Mouse (Mus musculus): ENCODE measurements around the gene Aebp1.

The Aebp1 gene

DNA sequence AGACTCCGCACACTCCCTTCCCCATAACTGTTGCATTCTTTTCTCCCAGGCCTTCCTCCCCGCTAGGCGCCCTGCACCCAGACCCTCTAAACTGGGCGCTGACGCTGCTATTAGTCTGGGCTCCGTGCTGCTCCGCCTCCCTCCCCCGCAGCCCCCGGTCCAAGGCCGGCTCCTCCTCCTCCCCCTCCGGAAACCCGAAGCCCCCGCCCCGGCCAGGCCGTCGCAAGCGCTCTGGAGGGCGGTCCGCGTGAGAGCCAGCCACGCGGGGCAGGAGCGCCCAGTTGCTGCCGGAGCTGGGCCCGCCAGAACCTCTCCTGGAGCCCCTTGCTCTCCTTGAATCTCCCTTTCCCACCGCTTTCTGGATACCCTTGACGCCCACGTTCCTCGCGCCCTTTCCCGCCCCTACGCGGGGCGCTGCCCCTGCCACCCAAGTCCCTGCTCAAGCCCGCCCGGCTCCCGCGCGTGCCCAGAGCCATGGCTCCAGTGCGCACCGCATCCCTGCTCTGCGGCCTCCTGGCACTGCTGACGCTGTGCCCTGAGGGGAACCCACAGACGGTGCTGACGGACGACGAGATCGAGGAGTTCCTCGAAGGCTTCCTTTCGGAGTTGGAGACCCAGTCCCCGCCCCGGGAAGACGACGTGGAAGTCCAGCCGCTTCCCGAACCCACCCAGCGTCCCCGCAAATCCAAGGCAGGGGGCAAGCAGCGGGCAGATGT, at the start of gene Aebp1:
Gene Aebp1, plus strand, starts transcription at position 270 of the 716 bp plus-strand sequence.
- DNase-seq (ENCODE audit: low spot score), result no peak

DNA sequence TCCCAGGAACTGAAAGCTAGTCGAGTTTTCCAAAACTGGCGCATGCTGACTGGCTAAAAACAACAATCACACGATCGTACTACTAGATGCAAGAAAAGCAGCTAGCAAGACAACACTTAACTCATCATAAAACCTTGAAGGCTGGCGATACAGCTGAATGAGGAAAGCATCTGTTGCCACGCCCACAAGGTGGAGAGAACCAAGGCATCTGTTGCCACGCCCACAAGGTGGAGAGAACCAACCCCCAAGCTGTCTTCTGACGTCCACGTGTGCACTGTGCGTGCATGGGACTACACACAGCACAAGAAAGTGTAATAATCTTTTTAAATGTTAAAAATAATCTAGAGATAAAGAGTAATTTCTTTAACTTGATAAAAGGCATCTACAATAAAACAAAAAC, 48.4 kb upstream of the Aebp1 start:
- no peak for DNase-seq (ENCODE audit: low spot score)

DNA sequence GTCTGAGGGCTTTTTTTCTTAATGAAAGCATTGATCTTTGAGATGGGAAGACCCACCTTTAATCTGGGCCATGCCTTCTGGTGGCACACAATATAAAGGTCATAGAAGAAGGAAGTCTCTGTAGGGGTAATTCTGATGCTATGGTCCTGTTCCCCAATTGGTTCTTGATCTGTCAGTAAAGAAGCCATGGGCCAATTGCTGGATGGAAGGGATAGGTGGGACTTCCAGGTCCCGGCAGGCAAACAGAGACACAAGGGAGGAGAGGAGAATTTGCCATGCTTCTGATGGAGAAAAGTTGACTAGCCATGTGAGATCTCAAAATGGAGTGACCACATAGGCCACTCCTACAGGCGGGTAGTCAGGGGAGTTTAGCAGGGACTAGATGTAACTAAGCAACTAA, 42.5 kb upstream of the Aebp1 start:
- DNase-seq (ENCODE audit: low spot score), result no peak

DNA sequence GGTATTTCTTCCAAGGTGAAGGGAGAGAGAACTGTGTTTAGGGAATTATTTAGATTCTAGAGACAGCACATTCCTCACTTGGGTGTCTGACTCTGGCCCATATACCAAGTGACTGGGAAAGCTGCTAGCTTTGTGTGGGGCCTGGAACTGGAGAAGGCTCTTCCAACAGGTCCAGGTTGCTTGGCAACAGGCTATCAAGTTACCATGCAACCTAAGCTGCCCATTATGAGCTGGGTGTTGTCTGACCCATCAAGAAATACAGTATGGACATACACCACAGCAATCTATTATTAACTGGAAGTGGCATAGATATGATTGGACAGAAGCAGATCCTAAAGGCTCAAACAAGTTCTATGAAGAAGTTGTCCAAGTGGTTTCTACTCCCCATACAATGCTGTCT, 36.3 kb upstream of the Aebp1 start:
- no peak for DNase-seq (ENCODE audit: low spot score)

DNA sequence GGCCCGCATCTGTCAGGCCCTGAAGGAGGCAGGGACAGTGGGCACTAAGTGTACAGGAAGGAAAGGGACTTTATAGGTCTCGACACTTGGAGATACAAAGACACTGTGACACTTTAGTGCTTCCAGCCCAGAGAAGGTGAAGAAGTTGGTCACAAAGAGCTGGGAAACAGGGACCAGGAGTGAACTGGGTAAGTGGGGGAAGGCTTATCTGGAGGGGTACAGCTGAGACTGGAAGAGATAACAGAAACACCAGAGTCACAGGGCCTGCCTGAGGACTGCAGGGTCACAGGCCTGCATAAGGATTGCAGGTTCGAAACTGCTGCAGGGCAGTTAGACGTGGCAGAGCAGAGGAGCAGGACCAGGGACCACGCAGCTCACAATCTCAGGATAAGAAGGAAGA, 33.8 kb upstream of the Aebp1 start:
- no peak for DNase-seq (ENCODE audit: low spot score)

DNA sequence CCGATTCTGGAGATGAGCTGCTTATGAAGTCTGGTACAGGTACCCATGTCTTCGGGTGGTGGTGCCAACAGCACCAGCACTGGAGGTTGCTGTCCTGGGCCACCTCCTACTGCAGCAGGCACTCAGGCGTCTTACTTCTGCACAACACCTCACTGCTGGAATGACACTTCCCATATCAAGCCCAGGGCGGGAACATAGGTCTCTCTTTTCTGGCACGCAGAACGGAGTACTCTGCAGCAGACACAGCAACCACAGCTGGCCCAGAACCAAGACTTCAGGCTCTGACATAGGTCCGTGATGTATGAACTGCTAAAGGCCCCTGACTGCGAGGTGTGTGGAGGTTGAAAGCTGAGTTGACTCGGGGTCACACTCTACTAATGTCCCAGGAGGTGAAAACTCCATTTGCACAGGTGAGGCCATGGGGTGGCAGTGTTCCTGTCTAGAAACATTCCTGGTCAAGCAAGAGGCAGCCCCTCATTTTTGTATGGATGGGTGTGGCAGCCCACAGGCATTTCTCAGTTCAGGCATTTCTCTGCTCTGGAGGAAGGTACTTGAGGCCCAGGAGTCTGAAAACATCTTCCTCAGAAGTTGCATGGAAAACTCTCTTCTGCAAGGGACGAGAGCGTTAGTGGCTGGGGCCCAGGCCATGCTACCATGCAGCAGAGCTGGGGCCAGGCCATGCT, 33.1 kb upstream of the Aebp1 start:
- no peak for DNase-seq (ENCODE audit: low spot score)

DNA sequence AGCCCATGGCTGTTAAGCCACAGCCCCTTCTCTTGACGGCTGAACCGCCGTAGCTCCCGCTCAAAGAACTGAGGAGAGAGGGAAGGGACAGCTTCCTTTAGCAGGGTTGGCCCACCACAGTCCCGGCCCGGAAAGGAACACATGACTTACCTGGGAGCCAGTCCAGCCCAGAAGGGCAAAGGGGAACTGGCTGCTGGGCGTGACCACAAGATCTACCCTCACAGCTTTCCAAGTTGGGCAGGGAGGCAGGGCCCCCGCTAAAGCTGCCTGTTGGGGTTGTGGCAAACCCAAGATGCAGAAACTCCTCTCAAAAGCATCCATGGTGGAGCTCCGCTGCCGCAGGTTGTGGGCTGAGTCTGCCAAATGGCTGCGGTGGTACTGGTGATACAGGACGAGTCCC, 32.4 kb upstream of the Aebp1 start:
- DNase-seq (ENCODE audit: low spot score), result no peak

DNA sequence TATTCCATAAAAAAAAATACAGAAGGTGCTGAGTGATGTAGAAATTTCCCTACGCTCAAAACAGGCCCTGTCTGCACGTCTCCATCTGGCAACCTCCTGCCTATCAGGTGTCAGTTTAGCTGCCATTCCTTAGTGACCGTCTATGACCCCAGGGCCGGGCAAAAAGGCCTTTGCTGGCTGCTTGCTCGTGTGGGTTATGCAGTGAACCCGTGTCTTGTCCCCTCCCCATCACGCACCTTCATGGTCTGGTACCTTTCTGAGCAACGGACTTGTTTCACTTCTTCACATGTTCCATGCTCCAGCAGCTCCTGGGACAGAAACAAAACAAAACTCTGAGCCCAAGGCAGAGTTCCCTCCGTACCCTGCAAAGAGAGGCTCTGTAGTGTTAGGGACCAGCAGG, 27.2 kb upstream of the Aebp1 start:
- DNase-seq (ENCODE audit: low spot score), result no peak

DNA sequence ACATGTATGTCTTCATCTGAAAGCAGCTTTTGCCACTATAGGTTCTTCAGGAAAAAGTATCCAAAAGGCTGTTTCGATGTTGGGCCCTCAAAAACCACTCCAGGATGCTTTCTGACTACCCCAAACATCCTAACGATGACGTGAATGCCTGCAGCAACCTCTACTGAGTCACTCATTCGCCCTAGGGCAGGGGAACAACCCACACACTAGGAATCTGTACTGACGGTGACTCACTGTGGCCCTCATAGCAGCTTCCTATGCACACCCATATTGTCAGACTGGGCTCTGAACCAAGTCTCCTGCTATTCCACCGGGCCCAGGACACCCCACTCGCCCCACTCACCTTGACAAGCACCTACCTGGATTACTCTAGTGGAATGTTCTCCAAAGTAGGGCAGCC, 26.7 kb upstream of the Aebp1 start:
- no peak for DNase-seq (ENCODE audit: low spot score)

DNA sequence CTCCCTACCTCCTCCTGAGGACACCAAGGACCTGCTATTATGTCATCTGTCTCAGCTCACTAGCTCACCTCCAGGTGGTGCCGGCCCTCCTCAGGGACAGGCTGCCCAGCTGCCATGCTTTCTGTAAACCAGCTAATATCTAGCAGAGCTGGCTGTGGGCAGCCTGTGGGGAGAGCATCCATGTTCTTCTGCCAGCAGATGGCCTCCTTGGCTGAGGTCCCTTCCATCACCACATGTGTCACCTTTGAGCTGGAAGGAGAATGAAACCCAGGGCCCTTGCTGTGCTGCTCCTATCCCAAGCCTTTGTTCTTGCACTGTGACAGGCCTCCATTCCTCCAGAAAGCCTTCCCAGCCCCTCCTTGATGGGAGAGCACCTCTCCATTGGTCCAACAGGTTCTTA, 25.6 kb upstream of the Aebp1 start:
- DNase-seq (ENCODE audit: low spot score), result no peak

DNA sequence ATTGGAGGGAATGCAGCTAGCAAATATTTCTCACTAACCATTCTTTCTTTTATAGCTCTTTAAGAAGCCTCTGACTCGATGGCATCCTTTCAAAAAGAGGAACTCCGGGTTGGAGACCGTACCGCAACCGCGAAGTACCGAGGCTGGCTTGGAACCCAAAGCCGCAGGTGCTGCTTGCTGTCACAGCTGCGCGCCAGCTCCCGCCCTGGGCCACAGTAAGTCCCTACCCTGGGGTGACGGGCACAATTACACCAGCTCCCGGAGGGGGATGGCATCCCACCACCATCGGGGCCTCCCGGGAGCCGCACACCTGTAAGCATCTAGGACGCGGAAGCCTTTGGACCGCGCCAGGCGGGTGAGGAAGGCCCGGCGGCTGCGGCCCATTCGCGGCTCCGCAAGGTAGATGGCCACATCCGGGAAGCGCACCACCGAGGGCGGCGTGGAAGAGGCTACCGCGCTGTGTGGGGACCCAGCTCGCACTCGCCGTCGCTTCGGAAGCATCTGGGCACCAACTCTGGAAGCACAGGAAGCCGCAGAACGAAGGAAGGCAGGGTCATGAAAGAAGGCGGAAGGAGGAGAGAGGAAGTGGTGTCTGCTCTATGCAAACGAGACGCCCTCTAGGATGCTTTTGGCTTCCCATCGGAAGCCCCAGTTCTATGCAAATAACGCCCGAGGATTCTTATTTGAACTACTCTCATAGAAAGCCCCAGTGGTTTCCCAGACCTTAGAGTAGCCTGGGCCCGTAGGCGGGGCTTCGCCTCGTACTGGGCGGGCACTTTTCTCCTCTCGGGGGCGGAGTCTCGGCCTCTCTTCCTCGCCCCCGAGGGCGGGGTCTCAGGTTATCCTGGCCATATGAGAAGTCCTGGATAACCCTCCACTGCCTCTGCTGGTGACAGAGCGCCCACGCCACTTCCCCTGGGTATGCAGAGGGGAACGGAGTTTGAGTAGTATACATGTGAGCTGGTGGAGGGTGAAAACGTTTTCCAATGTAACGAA, 24.2 kb upstream of the Aebp1 start, which contains the start of gene Polm:
Gene Polm, minus strand, starts transcription at position 766 of the 996 bp plus-strand sequence.
- peak; percentile 90 for DNase-seq (ENCODE audit: low spot score)

DNA sequence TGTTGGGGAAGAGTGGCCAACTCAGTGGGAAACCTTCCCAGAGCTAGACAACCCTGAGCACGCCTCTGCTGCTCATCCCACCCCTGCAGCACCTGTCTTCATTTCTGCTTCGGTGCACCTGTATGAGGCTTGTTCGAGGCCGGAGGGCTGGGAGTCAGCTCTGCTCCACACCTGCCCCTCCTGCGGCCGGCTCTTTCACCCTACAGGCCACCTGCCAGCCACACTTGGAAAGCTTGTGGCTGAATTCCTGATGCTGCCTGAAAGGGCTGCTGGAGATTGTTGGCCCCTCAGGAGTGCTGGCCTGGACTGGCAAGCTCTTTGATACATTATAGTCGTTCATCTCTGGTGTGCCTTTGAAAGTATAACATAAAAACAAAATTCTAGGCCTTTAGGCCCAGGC, 21.4 kb upstream of the Aebp1 start:
- no peak for DNase-seq (ENCODE audit: low spot score)

DNA sequence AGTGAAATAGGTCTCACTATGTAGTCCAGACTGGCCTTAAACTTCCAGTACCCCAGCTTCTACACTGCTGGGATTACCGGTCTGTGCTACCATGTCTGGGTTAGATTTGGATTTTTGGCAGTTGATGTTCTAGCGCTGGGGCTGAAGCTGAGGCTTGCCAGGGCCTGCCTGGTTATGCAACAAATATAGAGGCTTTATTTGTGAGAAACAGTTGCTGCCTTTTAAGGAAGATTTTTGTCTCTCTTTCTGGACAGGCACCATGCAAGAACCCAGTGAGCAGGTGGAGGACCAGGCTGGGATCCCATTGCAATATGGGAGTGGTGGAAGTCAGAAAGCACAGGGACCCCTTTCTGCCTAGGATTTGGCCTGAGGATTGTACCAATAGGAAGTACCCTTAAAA, 20.0 kb upstream of the Aebp1 start:
- no peak for DNase-seq (ENCODE audit: low spot score)

DNA sequence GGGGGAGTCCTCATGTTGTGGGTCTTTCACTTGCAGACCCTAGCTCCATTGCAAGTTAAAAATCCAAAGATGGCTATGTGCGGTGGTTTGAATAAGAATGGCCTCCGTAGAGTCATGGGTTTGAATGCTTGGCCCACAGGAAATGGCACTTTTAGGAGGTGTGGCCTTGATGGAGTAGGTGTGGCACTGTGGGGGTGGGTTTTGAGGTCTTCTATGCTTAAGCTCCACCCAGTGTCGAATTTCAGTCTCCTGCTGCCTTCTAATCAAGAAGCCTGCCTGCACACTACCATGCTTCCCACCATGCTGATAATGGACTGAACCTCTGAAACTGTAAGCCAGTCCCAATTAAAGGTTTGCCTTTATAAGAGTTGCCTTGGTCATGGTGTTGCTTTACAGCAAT, 18.6 kb upstream of the Aebp1 start:
- no peak for DNase-seq (ENCODE audit: low spot score)

DNA sequence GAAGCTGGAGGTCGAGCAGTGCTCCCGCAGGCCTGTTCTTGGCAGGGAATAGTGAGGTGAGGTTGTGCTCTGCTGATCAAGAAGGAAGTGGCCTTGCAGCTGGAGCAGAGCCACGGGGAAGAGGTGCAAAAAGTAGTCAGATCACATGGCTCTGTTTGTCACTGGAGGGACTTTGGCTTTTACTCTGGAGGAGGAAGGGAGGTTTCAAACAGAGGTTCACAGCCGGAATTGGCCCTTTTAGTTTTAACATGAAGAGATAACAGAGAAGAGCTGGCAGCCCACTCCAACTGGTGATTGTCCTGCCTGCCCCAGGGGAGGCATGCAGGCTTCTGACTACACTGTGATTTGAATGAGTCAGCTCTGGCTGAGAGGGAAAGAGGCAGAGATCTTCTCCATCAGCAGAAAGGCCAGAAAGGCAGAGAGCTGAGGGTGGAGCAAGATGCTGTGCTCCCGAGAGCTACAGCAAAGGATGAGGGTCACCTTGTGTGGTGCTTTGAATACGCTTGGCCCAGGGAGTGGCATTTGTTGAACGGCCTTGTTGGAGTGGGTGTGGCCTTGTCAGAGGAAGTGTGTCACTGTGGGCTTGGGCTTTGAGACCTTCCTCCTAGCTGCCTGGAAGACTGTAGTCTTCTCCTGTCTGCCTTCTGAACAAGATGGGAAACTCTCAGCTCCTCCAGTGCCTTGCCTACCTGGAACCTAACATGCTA, 15.0 kb upstream of the Aebp1 start:
- no peak for DNase-seq (ENCODE audit: low spot score)

DNA sequence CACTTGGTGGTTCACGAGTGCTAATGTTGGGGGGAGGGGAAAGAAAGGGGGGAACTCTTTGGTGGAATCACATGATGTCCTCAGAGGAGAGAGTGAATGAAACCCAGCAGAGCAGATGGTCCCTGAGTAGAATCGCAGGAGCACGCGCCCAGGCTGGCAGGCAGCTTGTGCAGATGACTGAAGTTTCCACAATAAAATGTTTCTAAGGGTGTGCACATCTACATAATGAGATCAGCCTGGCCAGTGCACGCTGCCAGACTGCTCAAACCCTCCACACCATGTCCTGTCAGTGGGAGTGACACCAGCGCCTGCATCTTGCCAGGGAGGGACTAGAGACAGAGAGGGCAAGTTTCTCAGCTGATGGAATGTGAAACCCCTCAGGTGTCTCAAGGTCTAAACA, 13.0 kb upstream of the Aebp1 start:
- peak; percentile 80 for DNase-seq (ENCODE audit: low spot score)

DNA sequence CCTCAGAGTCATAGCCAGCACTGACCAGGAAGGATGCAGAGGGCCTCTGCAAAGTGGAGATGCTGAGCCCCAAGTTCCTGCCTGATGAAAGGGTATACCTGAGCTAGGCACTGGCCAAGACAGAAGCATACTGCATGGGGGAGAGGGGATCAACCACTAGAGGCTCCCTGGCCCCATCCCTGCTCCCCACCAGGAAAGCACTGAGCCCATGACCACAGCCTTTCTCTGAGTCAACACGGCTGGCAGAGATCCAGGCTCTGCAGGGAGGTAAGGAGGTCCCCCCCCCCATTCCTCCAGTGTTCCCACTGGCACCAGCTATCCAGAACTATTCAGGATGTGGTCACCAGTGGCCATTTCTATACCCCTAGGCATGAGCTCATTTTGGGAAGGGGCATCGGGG, 12.4 kb upstream of the Aebp1 start:
- DNase-seq (ENCODE audit: low spot score), result no peak

DNA sequence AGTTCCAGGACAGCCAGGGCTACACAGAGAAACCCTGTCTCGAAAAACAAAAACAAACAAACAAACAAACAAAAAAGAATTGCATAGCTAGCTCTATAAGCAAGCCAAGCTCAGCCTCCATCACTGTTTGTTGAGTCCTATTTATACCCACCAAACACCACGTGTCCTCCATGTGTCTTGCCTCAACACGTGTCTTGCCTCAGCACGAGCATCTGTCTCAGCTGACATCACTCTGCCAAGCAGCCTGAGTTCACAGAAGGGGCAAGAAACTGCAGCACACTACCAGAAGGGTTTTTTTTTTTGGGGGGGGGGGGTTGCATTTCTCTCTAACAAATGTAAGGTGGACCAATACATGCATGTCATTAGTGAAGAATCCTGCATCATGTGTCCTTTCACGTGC, 11.3 kb upstream of the Aebp1 start:
- DNase-seq (ENCODE audit: low spot score), result no peak

DNA sequence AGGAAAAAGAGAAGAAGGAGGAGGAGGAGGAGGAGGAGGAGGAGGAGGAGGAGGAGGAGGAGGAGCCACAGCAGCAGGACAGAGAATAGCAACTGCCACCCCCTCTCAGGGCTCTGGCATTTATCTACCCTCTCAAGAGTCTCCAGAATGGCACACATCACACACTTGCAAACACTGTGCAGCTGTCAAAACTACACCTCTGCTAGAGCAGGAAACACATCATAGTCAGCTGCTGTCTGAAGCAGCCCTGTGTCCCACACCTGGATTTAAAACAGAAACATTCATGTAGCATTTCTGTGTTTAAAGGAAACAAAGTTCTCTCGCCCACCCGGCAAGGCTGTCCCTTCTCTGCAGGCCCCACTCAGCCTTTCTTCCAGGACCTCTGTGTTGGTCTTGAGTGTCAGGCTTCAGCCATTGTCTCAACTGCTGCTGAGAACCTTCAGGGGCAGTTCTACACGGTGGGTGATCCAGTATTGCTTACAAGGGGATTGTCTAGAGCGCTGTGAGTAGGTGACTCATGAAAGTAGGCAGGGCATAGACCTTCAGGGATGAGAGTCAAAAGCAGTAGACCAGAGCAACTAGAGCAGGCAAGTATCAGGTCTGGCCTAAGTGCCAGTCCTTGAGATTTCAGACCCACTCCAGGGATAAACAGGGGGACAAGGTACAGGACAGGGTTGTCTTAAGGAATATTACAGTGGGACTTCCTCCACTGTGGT, 10.6 kb upstream of the Aebp1 start:
- DNase-seq (ENCODE audit: low spot score), result no peak

DNA sequence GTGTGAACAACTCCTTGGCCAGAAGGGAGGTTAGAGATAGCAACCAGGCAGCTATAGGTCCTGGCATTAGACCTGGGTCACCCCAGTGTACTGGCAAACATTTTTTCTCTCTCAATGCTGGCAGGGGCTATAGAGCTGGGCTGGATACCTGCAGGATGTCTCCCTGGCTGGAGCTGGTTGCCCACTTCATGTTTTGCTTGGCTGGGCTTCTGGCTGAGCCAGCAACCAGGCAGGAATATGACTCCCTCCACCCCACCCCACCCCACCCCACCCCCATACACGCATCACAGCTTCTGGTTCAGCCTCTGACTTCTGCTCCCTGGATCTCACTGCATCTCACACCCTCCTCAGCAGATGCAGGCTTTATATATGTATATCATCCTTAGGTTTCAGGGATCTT, 9.4 kb upstream of the Aebp1 start:
- DNase-seq (ENCODE audit: low spot score), result no peak

DNA sequence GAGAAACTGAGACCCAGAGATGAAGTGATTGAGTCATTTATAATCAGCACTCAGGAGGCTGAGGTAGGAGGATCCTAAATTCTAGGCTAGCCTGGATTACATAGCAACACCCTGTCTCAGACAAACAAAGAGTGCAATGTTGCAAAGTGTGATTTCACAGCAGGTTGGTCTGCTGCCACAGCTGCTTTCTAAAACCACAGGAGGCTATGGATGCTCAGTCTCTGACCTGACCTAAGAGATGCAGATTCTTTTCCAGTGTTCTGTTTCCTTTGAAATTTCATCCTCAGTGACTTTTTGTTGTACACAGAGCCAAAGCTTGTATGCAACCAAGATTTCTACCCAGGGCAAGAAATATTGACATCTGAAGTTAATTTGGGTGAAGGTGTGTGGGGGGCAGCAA, 6.3 kb upstream of the Aebp1 start:
- DNase-seq (ENCODE audit: low spot score), result no peak

All from layer of hippocampus, adult 11-12 months (tissue).